Mouse (Mus musculus): Measurements from ENCODE around the gene Vps50.
A peak's percentile ranks its signal among the peaks of the same experiment; 100 is the strongest.
"Not testable (repeated sequence)": the region's sequence is repeated elsewhere in the genome, so short reads cannot be mapped to it uniquely, and the experiment has no call there.

Gene Vps50

DNA sequence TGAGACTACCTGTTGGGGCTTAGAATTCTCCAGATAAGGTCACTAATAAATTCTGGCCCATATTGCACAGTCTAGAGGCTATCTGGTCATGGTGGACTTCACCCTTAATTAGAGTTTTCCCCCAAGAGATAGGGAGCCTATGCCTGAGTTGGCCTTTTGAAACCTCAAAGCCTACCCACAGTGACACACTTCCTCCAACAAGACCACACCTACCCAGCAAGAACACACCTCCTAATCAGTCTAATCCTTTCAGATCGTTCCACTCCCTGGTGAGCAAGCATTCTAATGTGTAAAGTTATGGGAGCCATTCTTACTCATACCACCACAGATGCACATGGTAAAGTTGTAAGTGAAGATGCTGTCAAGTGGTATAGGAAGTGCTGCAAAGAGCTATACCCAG lies 37.9 kb downstream of the Vps50 start:
- DNase-seq (ENCODE audit: low spot score): no peak

DNA sequence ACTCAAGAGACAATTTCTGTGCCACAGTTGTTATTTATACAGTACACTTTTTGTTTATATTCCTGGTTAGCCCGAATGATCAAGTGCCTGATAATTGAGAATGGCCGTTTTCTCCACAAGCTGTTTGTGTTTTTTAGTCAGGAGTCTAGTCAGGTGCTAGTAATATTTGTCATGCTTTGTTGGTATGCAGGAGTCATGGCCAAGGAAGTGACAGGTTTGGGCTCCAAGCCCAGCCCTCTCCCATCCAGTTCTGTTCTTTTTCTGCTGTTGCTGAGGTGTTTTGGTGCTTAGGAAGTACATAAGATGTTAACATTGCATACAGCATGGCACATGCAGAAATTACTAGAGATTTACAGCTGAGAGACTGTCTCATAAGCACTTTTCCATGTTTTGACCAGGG lies 41.3 kb downstream of the Vps50 start:
- DNase-seq (ENCODE audit: low spot score): no peak

DNA sequence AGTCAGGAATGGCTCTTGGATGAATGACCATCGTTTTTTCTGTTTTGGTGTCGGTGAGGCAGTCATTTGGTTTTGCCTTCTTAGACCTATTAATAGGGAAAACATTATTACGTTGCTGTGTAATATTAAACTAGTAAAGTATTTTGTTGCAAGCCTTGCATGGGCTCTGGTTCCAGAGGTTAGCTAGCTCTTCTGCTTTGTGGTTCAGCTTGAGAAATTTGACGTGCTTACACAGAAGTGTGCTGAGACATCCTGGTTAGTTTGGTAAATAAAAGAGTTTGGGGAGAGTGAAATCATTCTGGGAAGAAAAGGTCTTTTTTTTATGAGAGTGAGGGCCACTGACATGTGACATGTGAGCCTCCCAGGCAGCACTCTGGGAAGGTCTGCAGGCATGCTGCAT lies 45.7 kb downstream of the Vps50 start:
- no peak for DNase-seq (ENCODE audit: low spot score)

DNA sequence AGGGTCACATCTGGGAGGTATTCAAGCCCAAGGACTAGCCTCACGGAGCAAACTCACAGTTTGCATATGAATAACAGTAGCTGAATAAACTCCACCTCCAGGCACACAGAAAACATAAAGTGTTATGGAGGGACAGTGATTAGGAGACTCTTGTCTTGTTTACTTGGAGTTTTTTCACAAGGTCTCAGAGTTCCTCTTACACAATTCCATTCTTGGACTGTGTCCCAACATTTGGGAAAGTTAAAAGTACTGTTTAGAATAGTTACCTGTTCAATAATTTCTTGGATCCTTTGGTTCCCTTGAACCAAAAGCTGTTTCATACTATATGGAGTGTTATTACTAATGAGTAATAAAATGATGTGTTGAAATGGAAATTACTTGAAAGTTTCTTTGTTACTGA lies 46.8 kb downstream of the Vps50 start:
- no peak for DNase-seq (ENCODE audit: low spot score)

DNA sequence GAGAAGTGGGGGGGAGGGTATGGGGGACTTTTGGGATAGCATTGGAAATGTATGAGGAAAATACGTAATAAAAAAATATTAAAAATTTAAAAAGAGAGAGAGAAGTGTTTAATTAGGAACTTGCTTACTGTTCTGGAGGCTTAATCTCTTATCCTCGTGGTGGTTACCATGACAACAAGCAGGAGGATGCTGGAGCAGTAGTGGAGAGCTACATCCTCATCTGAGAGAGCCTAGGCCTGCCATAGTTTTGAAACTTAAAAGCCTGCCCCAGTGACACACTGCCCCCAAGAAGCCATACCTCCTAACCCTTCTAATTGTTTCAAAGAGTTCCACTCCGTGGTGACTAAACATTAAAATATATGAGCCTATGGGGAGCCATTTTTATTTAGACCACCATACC lies 50.8 kb downstream of the Vps50 start:
- no peak for DNase-seq (ENCODE audit: low spot score)

DNA sequence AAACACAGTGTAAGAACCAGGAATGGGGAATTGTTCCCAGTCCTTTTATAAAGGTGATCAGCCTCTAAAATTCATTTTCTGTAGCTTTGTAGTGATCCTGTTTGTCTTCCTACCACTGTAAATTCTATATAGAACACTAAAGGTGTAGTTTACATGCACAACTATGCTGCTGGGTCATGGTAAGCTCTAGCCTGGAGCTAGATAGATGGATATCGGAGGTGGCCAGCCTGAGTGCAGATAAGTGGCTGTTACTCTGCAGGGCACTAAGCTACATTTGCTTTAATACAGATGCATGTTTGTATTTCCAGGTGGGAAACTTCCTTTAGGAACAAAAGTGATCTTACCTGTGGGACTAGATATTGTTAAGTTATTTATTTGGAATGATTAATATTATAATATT lies 51.8 kb downstream of the Vps50 start:
- no peak for DNase-seq (ENCODE audit: low spot score)

DNA sequence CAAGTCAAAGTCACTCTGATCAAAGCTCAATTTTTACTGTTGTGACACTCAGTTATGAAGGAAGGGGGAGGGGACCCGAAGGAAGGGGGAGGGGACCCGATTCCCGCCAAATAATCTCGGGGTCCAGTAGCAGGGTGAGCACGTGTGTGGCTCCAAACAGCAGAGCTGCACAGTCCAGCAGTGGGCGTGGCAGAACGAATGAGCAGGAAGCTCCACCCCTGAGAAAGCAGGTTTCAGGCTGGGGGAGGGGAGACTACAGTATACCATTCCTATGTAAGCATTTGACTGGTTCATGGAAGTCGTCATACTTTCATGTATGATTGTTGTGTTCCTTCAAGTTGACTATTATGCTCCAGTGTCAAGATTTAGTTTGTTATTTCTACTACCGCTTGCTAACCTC lies 54.5 kb downstream of the Vps50 start:
- DNase-seq (ENCODE audit: low spot score): not testable (repeated sequence)

DNA sequence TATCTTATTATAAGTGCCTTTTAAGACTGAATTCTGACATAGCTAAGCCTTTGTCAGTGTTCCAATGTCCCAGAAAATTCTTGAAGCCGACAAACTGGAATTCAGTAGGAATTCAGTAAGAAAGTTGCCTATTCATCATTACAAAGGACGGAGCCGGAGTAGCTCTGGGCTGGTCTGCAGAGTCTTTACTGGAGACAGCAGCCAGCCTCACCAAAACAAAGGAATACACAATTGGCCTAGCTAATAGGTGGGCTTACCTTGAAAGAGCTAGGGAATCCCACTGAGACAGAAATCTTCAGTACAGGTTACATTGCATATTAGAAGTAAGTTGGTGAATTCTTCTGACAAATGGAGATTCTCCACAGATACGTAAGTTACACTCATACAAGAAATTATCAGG lies 59.0 kb downstream of the Vps50 start:
- no peak for DNase-seq (ENCODE audit: low spot score)

DNA sequence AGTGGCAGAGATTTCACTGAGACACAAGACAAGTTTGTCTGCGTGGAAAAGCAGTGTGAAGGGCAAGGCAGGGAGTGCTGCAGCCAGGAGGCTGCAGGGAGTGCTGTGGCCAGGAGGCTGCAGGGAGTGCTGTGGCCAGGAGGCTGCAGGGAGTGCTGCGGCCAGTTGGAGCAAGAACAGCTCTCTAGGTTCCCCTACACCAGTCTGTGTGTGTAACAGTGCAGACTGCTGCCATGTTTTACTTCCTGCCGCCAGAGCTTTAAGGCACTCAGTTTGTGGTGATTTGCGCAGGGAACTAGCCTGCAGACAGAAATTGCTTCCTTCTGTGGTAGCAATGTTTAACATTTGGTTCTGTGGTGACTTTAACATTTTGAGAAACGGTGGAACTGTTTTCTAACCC lies 61.8 kb downstream of the Vps50 start:
- DNase-seq (ENCODE audit: low spot score): no peak

DNA sequence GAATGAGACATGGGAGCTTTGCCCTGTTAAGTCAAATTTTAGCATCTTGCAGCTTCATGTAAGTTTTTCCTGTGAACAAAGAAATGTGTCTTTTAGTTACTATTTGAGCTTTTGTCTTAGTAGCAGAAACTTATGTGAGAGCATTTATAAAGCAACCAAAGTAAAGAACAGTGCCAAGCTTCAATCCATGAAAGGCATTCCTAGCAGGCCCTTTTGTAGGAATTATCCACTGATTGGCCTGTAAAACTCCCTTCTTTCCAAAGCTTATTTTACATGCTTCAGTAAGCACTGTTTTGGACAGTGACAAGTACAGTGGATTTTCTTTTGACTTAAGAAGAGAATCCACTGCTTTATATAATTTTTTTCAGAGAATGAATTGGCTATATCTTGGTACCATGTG lies 64.1 kb downstream of the Vps50 start:
- no peak for DNase-seq (ENCODE audit: low spot score)

DNA sequence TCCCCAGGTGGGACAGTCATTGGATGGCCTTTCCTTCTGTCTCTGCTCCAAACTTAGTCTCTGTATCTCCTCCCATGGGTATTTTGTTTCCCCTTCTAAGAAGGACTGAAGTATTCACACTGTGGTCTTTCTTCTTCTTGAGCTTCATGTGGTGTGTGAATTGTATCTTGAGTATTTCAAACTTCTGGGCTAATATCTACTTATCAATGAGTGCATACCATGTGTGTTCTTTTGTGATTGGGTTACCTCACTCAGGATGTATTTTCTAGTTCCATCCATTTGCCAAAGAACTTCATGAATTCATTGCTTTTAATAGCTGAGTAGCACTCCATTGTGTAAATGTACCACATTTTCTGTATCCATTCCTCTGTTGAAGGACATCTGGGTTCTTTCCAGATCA lies 65.9 kb downstream of the Vps50 start:
- not testable (repeated sequence) for DNase-seq (ENCODE audit: low spot score)

DNA sequence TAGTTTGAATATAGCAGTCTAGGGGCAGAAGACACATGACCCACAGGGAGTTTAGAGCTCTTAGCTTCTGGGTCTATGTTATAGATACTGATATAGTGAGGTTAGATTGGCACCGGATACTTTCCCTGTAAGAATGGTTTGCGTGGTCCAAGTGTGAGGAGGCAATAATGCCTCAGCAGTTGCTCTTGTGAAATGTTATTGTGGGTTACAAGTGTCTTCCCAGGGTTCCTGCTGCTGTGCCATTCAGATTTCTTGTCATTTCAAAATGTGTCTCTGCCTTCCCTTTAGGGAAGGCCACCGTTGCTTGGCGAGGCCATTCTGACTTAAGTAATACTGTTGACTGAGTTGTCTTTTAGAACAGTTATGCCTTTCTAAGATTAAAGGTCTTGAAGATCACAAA lies 66.8 kb downstream of the Vps50 start:
- no peak for DNase-seq (ENCODE audit: low spot score)

DNA sequence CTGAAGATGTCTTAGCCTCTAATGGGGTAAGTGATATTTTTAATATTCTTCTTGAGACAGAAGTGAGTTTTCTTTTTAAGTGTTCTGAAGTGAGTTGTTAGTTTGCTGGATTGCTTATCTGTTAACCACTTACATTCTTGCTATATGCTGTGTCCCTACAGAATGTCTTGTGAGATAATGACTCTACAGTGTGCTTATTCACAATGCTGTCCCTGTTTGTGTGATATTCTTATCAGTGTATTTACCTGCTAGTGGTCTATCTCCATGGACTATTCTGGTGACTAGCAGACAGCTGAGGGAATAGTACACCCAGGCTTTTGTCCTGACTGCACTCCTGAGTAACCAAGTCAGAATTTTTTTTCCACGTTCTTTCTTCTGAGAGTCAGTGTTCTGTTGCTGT lies 67.5 kb downstream of the Vps50 start:
- no peak for DNase-seq (ENCODE audit: low spot score)

DNA sequence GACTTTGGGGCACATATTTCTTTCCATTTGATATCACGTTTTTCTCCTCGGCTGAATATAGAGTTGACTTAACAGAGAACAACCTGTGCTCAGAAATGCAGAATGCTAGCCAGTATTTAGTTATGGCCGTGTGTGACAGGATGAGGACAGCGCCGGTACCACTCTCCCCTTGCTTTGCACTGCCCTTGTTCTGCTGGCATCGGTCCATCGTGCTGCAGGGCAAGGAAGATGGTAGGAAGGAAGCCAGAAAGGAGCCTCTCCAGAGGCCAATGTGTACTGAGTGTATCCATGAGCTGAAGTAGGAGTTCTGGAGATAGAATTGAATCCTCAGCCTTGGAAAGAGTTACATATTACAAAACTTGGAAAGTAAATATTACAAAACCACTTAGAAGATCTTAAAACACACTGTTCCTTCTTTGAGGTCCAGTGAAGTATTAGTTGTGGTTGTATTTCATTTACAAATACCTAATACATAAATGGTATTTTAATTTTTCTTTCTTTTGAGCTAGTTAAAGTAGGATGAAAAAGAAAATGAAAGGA lies 69.0 kb downstream of the Vps50 start:
- DNase-seq (ENCODE audit: low spot score): peak; percentile 7

DNA sequence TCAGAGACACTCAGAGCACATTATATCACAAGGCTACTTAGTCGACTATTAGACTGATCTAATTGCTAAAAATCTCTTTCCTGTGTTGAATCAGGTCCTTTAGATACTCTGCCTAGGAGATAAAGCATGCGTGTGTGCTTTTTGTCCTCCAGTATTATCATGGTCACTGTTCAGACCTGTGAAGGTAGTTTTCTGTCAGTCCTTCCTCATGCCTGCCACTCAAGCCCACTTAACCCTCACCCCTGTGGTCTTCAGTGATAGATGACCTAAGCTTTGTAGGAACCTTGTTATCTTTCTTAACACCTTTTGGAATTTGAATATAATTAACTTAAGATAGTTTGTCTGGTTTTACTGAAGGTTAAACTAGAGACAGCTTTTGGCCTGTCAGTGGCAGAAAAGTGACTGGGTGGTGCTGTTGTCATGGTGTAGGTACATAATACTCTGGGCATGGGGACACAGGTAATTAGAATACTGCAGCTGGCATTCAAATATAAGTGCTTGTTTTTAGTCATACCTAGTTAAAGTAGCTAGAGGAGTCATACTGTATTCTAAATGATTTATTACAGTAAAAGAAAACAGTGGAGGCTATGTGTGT lies 74.1 kb downstream of the Vps50 start:
- DNase-seq (ENCODE audit: low spot score): no peak

DNA sequence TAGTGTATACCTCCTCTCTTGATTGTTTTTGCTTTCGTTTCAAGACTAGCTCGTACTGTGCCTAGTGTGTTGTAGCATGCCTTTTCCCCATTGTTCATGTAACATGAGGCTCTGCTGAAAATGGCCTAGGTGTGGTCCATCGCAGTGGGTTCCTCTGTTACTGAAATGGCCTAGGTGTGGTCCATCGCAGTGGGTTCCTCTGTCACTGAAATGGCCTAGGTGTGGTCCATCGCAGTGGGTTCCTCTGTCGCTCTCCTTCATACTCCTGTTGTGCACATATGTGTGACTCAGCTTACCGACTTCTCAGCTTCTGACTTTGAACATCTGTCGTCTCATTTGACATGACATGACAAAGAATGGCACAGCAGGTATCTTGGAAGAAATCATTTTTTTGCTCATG lies 75.6 kb downstream of the Vps50 start:
- DNase-seq (ENCODE audit: low spot score): no peak

DNA sequence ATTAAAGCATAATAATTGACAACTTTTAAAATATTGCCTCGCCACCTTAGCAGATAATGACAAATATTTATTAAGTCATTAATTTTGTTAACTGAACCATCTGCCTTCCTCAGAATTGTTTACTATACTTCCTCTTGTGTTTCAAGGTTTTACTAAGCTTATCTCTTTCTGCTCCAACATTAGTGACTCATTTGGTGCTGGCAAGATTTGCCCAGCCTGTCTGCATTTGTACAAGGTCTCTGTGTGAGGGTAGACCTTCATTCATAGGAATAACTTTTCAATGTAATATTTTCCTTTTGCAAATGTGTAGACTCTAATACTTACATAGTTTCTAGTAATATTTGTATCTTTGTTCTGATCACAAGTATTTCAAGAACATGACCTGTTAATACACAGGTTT lies 87.2 kb downstream of the Vps50 start:
- DNase-seq (ENCODE audit: low spot score): no peak

DNA sequence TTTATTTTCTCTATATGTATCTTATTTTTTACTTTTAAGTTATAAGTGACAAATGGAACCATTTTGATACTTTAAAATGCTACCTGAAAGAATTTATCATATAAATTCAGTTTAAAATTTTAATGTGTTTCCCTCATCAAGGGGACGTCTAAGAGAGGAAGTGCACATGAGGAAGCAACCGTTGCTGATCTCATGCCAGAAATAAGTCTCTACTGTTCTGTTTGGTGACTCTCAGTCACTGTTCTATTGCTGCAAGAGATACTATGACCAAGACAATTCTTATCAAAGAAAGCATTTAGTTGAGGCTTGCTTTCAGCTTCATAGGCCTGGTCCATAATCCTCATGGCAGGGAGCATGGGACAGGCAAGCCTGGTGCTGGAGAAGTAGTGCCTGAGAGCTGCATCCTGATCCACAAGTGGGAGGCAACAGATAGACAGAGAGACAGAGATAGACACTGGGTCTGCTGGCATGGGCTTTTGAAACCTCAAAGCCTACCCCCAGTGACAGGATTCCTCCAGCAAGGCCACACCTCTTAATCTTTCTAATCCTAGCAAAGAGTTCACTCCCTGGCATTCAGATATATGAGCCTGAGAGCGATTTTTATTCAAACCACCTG lies 92.2 kb downstream of the Vps50 start:
- no peak for DNase-seq (ENCODE audit: low spot score)

DNA sequence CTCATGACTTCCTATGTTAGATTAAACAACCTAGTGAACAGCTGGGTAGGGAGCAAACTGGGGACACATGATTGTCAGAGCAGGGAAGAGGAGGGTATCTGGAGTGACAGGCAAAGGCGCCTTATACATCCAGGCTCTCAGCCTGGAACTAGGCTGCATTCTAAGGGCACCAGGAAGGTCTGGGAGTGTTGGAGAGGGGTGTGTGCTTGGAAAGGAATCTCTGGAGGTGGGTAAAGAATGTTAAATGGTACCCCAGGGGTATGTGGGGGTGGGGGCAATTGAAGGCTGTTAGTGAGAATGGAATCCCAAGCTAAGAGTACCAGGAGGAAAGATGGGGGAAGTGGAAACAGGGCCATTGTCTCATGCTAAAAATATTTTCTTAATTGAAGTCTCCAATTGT lies 96.1 kb downstream of the Vps50 start:
- no peak for DNase-seq (ENCODE audit: low spot score)

DNA sequence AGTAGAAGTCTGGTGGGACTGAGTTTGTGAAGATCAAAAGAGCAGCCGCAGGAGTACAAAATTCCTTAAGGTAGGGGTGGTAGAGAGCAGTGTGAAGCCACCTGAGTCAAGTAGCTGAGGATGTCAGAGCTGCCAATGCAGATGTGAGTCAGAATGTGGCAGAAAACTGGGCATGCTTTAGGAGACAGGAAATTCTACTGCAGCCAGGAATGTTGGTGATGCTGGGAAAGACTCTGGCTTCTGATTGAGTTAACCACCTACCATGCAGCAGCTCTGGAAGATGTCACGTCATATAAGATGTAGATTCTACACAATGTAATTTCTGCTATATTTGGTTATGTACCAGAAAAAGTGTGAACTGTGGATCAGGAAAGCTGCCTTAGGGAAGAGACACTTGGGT lies 114.6 kb downstream of the Vps50 start:
- DNase-seq (ENCODE audit: low spot score): no peak

DNA sequence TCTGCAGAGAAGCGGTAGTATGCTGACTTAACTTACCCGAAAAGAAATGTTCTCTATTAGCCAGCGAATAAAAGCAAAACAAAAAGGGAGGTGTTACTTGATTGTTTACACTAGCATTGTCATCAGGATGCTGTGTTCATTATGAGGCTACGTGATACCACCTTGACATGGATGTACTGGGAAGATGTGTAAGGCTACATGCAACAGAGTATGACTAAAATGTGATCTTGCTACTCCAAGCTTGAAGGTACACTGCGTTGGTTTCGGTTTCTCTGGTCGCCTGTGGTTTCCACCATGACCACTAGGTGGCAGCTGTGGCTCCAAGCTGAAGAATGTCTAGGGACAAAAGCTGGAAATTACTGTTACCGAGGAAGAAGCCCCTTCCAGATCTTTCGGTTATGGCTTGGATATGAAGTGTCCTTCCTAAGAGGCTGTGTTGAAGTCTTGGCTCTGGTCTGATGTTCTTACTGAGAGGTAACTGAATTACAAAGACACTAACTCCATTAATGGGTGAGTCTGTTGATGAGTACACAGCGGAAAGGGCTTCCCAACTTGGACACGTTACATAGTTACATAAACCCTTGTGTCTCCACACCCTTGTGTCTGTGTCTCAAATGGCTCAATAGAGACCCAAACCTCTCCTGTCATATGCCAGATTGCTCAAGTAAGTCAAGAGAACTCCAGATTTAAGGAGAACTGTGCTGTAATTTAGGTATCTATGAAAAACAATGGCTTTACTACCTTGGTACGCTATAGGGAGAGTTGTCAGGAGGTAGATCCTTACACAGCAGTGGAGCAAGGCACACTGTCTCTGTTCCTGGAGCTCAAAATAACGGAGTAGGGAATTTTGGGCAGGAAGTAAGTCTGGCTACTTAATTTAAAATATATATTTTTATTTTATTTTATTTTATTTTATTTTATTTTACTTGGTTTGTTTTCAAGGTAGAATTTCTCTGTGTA lies 122.5 kb downstream of the Vps50 start:
- peak; percentile 4 for DNase-seq (ENCODE audit: low spot score)
